Mouse (Mus musculus) activated CD4-positive, CD25-positive, alpha-beta regulatory T cell, adult 4 months (primary cell): Measurements from ENCODE around the gene Gm30302. TPM values are rescaled to one million over a fixed set of nuclear protein-coding genes. Genes with fewer than 3 reads are reported as not detected.

Source experiments
- ATAC-seq: one replicate; pipeline ENCODE4 v1.8.0; 2017
- polyA plus RNA-seq, 2 experiments: library from polyadenylated mRNA; unstranded; fragments of 100-300 nt; shearing (Covaris generic); gene quantifications; one replicate each; pipeline ENCODE4 v1.2.1; 2017

Gm30302 gene
- polyA plus RNA-seq, 2 experiments from 2014 or later, result not detected

DNA sequence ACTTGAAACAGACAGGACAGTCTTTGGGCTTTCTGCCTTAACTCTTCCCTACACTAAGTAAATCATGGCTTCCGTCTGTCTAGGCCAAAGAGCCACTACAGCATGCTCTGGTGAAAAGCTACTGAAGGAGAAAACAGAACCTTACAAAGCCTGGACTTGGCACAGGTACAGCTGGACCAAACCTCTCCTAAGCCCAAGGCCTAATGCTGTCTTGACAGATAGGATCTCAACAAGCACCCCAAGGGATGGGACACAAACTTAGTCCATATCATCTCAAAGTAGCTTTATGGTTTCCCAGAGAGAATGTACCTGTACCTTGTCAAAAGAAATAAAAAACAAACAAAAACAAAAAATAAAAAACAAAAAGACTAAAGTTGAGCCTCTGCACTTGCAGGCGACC is 62.4 kb downstream of the Gm30302 start:
- no peak for ATAC-seq

Other genes with a start within 250 kb of the Gm30302 start
- gene Omd, start 216.5 kb downstream of the Gm30302 start, polyA plus RNA-seq, result under 1 TPM; 0.41 to 0.65 TPM
- gene Ogn, start 191.0 kb downstream of the Gm30302 start, polyA plus RNA-seq, result under 1 TPM in 1 of 2 experiments, not detected in 1; 0.29 TPM
- 10 to 100 TPM in 1 of 2 experiments, 1 to 10 TPM in 1; 8.9 to 10.0 TPM for gene Cenpp, start 146.2 kb downstream of the Gm30302 start, polyA plus RNA-seq
- gene Nol8, start 145.9 kb downstream of the Gm30302 start, polyA plus RNA-seq, result 10 to 100 TPM; 40.7 to 42.2 TPM
- gene Iars, start 116.9 kb downstream of the Gm30302 start, polyA plus RNA-seq, result 10 to 100 TPM; 36.3 to 36.4 TPM